Mouse (Mus musculus) embryonic fibroblast, embryonic 13.5 days (primary cell): ENCODE measurements around the gene Gm49368.

ENCODE experiments used
- CTCF ChIP-seq: IDR thresholded peaks from 2 replicates; pipeline ENCODE4 v1.5.1; 2011; ENCODE audit warnings: mild to moderate bottlenecking, control low read depth, low read length, moderate library complexity, borderline replicate concordance; ENCODE audit not compliant: insufficient read depth
- POLR2A ChIP-seq: IDR thresholded peaks from 2 replicates; pipeline ENCODE4 v1.6.1; 2011; ENCODE audit warnings: low read depth, mild to moderate bottlenecking, control low read depth, low read length, moderate library complexity

DNA sequence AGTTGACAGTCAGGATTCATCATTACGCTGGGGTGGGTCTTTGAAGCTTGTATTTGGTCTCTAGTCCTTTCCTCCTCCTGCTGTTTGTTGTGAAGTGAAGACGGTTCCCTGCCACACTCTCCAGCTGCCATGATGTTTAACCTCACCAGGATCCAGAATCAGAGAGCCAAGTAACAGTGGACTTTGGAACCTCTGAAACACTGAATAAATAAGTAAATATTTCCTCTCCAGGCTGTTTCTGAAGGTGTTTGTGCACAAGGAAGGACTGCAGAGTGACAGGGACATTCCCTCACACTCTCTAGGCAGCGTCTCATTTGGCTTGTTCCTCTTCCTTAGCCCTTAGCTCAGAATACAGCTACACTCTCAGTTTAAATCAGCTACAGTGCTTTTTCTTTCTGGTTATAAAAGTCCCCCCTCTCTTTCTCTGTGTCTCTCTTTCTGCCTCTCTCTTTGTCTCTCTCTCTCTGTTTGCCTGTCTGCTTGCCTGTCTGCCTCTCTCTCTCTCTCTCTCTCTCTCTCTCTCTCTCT, 5.5 kb upstream of the Gm49368 start:
- TF ChIP-seq POLR2A = no peak
- TF ChIP-seq CTCF = no peak
